Mouse (Mus musculus) heart, adult 2 months (tissue): Measurements from ENCODE around the gene Myo1d.

Experiments used
- CTCF ChIP-seq: fragments of 200-600 bp; IDR thresholded peaks from 2 replicates; pipeline ENCODE4 v1.8.1; 2022; ENCODE audit warnings: antibody characterized with exemption, mild to moderate bottlenecking, moderate library complexity
- EP300 ChIP-seq: fragments of 200-500 bp; IDR thresholded peaks from 2 replicates; pipeline ENCODE4 v1.6.1; 2011; ENCODE audit warnings: low read depth, low read length, control low read depth; ENCODE audit not compliant: insufficient read depth
- POLR2A ChIP-seq: fragments of 200-500 bp; IDR thresholded peaks from 2 replicates; pipeline ENCODE4 v1.6.1; 2011; ENCODE audit warnings: mild to moderate bottlenecking, low read depth, low read length, control low read depth; ENCODE audit not compliant: insufficient read depth

GRCm38 (mm10) chr11:80508361-80509175, 271.3 kb downstream of the Myo1d start:
- TF ChIP-seq POLR2A (no peak), EP300 (no peak), CTCF (no peak)
